Mouse (Mus musculus): ENCODE results near the gene Wdr95.
"Not testable (repeated sequence)": the region's sequence is repeated elsewhere in the genome, so short reads cannot be mapped to it uniquely, and the experiment has no call there.

Wdr95 gene

DNA sequence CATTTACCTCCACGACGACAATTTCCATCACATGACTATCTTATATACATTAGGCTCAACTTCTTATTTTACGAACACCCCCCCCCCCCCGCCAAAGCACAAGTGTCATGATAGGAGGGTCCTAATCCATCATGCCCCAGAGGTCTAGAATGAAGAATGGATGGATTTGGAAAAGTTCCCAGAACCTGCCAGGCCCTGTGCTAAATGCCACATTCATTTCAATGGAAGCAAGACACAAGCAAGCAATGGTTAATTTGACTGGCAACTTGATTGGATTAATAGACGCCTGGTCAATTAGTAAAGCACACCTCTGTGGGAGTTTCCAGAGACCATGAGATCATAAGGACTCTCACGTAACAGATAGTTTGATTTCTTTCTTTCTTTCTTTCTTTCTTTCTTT is 11.4 kb upstream of the Wdr95 start:
- DNase-seq (ENCODE audit: low spot score): no peak

DNA sequence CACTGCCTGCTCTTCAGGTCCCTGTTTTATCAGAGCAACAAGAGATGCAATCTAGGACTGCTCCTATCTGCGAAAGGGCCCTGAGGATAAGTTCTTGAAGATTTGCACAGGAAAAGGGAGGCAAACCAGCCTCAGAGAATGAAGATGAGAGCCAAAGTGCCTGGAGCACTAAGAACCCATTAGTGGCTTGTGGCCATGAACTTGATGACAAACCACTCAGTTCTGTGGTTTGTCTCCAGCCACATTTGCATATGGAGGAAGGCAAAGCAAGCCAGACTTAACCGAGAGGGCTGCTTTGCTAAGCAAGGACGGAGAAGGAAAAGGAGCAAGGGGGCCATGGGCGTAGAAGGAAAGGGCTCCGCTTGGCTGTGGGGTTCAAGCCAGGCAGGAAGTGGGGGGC is 7.7 kb upstream of the Wdr95 start:
- DNase-seq (ENCODE audit: low spot score): no peak

DNA sequence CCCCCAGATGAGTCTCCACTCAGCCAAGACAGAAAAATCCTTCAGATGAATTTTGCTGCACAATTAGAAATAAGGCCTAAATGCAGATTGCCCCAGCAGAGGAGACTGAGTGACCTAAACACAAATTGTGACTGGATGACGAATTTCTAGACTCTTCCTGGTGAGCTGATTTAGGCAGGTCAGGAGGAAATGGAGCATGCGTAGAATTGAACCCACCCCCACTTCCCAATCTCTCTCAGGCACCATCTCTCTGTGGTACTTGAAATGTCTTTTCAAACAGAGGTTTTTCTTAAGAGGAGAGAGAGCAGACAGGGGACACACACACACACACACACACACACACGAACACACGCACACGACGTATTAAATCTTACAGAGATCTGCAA is 4.6 kb upstream of the Wdr95 start:
- DNase-seq (ENCODE audit: low spot score): no peak

DNA sequence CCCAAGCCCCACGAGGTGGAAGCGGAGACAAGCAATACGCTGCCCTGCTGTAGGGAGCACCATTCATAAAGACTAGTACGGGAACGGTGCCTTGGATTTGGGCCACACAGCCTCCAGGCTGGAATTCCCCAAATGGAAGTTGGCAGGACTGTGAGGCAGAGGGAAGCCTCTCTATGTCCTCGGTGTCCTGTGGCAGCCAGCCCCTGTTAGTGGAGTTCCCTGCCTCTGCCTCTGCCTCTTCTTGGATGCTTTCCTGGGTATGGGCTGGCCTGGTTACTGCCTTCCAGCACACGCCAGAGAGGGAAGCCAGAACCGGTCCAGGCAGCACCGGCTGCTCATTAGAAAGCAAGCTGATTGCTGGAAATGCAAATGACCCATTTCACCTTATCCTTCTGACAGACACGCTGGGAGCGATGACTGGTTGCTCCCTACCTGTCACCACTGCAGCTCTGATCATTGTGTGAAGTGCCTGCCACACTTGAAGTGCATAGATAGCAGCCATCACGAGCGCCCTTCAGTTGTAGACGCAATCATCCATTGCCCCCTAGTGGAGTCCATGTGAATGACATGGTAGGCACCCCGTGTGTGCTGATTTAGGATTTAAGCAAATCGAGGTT is 4.1 kb upstream of the Wdr95 start:
- peak; percentile 44 for DNase-seq (ENCODE audit: low spot score)

DNA sequence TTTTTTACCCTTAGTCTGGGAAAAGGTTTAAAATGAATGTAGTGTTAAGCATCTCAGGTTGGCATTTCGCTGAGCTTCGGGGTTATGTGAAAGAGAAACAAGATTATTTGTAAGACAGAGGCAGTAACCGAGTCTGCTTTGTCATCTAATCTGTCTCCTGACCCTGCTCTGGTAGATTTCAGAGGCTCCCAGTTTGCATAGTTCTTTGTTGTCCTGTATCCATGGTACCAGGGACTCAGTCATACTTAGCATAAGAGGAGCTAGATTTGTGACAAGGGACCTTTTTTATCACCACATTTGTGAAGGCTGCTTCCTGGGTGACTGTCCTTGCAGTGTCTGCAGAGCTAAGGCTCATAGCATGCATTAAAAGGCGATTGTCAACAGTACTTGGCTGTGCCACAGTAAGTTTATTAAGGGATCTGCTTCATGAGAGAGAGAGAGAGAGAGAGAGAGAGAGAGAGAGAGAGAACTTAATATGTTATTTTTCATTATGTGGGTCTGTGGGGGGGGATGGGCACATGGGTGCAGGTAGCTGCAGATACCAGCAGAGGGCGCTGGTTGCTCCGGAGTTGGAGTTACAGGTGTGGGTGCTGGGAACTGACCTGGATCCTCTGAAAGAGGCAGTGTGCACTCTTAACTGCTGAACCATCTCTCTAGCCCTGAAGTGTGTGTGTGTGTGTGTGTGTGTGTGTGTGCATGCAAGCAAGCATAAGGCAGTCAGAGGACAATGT is 3.3 kb upstream of the Wdr95 start:
- DNase-seq (ENCODE audit: low spot score): no peak

DNA sequence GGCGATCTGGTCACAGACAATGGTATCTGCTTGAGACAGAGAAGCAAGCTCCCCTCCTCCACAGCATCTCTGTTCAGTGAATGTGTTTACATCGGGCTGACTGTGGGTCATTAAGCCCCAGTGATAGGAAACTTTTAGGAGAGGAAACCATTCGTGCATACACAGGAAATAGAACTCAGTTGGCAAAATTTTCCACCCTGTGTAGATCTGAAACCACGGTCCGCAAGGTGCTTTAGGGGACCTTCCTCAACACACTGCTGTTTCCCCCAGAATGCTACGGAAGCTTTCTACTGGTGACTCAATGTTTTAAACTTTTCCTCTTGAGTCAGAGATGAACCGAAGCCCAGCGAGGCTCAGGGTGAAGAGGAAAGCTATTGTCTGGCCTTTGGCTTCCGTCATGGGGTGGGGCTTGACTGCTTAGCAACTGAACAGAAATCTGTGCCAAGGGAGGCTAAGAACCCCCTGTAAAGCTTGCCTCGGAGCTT is 2.0 kb upstream of the Wdr95 start:
- DNase-seq (ENCODE audit: low spot score): peak; percentile 32

DNA sequence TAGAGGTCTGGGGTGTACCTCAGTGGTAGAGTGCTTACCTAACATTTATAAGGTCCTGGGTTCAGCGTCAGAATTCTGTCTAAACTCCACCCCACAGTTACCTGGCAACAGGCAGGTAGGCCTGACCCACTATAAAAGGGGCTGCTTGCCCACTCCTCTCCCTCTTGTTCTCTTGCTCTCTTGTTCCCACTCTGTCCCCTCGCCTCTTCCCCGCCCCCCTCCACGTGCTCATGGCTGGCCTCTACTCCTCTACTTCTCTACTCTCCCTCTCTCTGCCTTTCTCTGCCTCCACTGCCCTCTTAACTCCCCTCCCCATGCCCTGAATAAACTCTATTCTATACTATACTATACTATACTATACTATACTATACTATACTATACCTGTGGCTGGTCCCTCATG is 1.2 kb upstream of the Wdr95 start:
- DNase-seq (ENCODE audit: low spot score): not testable (repeated sequence)

DNA sequence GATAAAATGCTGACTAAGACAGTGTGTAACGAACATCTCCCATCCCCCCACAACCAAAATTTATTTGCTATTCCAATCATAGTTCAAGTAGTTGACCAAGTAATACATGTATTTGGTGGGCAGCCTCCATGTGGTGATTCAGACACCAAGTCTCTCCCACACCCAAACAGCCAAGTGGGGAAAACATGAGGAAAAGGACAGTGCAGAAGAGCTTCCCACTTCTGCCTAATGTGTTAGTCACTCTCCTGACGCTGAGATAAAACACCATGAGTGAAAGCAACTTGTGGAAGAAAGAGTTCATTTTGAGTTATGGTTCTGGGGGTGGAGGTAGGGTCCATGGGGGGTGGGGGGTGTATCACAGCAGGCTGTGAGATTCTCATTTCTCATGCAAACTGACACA is 5.4 kb downstream of the Wdr95 start:
- no peak for DNase-seq (ENCODE audit: low spot score)

DNA sequence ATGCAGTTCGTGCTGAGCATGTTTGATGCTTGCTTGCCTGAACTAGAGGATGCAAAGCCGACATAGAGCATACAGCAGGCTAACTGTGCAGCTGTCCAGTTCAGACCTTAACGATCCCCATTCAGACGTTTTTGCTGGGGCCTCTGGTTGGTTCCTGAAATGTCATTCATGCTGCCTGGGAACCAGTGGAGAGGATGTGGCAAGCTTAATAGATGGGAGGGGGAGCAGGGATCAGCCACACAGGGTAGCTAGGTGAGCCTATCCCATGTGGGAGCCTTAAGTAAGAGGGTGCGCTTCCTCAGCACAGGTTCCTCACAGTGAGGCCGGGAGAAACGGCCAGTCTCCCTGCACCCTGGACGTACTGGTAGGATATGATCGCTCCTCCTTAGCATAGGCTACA is 7.5 kb downstream of the Wdr95 start:
- DNase-seq (ENCODE audit: low spot score): no peak

DNA sequence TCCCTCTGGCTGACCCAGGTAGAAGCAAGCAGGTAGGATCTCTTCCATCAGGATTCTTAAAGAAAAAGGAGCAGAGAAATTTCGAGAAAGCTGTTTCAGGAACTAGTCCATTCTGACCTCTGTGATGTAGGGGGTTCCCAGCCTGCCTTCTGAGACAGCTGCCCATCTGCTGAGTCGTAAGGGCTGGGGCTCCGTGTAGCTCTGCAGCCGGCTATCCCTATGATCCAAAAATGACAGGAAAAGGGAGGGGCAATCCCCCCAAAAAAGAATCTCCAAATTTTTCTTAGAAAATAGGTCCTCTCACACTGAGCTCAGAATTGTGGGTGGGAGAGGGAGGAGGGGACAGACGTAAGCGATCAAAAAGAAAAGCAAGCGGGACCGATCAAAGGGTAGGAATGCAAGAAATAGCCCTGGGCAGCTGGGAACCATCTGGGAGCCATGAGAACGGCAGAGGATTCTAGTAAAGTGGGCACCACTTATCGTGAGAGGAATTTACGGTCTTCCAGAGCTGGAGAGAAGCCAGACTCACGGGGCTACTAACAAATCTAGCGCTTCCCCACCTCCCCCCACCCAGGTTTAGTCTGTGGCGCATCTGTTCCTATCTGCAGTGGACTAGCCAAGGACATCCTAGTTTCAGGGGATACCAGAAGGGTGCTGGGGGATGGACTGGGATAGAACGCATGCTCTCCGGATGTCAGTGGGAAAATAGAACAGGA is 9.5 kb downstream of the Wdr95 start:
- DNase-seq (ENCODE audit: low spot score): no peak

DNA sequence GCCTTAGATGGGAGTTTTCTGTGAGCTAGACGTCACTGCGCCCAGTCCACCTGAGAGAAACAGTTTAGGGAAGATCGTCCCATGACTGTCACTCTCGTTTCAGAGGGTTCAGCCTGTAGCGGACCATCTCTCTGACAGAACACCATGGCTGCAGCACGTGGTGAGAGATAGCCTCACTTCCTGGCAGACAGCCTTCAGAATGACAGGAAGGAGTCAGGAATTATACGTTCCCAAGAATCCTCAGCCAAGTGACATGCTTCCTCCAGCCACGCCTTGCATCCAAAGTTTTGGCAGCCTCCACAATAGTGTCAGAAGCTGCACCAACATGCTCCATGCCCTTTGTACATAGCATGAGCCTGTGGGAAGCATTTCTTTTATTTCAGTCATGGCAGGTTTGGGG is 10.1 kb downstream of the Wdr95 start:
- no peak for DNase-seq (ENCODE audit: low spot score)

DNA sequence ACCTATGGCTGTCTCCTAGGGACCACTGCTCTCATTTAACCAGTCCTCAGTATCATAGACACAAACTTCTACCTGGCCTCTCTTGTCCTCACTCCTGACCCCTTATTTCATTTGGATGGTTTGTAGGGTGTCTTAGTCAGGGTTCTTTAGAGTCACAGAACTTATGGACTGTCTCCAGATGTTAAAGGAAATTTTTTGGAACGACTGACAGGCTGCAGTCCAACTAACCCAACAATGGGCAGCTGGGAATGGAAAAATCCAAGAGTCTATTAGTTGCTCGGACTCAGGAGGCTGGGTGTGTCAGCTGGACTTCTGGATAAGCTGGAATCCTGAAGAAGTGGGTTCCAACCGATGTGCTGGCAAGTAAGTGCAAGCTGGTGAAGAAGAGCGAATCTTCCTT is 10.6 kb downstream of the Wdr95 start:
- DNase-seq (ENCODE audit: low spot score): no peak

DNA sequence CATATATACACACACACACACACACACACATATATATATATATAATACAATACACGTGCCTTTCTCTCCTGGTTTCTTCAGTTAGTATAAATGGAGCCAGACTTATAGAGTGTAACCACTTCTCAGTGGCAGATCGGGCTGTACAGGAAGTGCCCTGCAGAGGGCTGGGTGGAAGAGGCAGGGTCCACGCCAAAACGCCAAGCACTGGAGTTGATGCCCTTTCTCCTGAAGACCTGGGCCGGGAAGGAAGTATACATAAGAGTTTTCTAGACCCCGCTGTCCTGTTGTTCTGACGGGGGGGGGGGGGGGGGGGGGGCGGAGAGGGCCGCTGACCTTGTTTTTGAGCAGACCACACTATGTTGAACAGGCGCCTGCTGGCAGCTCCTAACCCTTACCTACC is 22.7 kb downstream of the Wdr95 start:
- no peak for DNase-seq (ENCODE audit: low spot score)

DNA sequence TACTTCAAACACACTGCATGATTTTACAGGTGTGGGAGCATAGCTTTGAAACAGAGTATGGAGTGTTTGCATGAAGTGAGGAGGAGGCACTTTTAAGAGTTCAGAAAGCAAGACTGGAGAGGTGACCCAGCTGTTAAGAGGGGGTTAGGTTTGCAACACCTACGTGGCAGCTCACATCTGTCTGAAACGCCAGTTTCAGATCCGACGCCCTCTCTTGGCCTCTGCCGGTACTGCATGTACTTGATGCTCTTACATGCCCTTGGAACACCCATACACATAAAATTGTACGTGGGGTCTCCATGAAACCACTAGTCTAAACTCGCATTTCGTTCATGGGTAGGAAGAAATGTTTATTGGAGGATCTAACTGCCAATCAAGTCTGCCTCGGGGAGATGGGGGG is 24.3 kb downstream of the Wdr95 start:
- DNase-seq (ENCODE audit: low spot score): no peak

DNA sequence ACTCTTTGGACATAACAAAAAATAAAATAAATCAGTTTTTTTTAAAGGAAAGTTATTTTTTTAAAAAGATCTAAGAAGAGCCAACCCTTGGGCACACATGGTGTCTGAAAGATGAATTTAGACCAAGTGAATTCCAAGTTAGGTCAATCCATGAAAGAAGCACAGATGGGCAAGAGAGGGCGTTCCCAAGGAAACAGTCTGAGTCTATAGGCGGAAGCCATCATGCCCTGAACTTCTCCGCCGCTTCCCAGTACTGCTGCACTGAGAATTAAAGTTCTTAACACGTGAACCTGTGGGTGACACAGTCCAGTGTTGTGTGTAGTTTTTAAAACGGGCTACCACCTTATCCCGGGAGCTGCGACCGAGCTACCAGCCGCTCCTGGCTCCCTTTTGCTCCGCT is 24.9 kb downstream of the Wdr95 start:
- no peak for DNase-seq (ENCODE audit: low spot score)

DNA sequence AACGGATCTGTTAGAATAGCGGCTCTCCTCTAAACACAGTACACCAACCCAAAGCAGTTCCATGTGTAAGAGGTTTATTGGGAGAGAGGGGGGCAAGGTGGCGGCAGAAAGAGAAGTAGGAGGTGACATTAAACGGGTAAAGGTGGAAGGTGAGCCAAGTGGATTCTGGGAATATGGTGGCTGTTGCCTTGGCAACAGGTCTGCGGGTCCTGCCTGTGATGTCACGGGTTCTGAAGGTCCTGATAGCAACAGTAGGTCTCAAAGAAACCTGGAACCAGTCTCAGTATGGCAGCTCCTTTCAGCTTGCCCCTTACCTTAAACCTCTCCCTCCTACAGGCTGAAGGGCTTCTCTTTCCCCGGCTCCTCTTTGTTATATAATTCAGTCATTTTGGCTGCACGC is 25.9 kb downstream of the Wdr95 start:
- DNase-seq (ENCODE audit: low spot score): no peak

DNA sequence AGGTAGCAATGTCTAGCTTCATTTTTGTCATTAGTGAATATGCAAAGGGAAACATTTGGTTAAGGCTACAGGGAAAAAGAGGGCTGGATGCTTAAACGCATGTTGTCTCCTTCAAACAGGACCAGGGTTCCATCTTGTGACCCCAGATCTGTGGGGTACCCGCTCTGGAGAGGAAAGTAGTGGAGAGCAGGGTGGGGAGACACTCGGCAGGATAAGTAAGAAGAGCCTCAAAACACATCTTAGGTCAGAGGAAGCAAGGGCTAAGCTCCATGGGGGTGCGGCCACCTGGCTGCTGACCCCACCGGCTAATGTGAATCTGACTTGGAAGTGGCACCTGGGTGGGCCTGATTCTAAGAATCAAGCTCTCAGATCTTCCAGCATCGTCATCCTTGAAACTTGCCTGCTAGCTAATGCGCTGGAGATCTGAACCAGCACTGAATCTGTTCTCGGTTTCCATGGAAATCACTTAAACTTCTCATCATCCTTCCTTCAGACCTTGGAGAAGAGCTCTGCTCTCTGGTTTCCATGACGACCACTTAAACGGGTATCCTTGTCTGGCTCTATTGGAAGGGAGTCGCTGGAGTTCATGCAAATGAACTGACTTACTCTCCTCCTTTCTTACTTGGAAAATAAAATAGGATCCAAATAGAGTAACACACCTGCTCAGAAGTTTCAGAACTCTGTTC is 32.6 kb downstream of the Wdr95 start:
- no peak for DNase-seq (ENCODE audit: low spot score)

DNA sequence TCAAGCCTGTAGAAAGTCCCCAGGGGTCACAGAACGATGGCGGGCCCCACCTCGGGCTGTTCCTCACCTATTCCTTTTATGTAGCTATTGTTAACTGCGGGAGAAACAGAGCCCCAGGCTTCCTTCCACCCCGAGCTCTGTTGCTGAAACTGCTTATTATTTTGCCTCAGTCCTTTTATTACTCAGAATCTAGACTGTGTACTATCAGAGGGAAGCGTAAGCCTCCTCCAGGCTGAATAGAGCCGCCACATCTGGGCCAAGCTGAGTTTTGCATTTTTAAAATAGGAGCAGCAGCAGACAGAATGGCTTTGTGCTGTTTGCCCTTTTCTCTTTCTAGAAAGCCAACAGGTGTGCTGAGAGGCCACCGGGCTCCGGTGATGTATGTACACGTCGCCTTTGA is 37.5 kb downstream of the Wdr95 start:
- no peak for DNase-seq (ENCODE audit: low spot score)

DNA sequence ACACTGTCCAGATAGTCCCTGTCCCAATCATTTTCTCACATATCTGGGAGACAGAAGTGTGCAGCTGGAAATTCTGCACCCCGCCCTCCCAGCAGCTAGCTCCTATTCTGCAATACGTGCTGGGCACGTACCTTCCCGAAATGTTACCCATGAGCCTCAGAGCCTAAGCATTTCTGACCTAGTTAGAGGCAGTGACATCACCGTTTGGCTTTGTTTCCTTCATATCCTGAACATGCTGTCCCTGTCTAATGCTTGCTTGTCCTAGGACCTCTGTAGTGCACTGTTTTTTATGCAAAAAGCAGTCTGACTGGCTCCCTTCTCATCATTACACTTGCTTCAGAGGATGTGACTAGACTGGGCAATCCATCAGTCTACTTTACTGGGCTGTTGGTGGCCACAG is 38.5 kb downstream of the Wdr95 start:
- no peak for DNase-seq (ENCODE audit: low spot score)

DNA sequence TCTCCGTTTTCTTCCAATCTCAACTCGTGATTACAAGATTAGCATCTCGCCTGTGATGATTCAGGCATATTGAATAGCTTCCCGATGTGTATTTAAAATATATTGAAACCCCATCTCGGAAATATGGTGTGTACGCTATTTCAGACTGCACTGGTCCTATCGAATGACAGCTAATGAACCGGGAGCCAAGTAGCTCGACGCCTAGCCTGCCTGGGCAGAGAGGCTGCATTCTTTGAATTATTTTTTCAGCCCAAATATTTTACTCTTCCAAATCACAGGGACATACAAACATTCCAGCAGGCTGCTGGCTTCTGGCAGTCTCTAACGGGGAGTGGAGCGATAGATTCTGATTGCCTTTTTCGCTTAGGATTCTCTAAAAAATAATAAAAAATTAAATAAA is 40.5 kb downstream of the Wdr95 start:
- DNase-seq (ENCODE audit: low spot score): no peak

DNA sequence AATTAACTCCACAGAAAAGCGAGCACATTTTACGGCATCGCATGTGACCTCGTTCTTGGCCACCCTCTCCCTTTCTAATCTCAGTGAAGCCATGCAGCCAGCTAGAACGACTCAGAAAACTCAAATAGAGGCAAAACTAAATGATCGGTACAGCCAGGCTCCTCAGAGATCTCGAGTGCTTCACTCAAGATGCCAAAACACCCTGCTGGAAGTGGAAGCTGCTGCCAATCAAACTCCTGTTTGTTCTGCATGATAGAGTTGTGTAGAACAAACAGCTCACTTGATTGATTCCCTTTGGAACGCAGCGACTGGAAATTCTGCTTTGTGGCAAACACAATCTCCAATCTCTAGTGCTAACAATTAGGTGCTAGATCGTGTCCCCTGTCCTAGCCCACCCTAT is 48.5 kb downstream of the Wdr95 start:
- no peak for DNase-seq (ENCODE audit: low spot score)

DNA sequence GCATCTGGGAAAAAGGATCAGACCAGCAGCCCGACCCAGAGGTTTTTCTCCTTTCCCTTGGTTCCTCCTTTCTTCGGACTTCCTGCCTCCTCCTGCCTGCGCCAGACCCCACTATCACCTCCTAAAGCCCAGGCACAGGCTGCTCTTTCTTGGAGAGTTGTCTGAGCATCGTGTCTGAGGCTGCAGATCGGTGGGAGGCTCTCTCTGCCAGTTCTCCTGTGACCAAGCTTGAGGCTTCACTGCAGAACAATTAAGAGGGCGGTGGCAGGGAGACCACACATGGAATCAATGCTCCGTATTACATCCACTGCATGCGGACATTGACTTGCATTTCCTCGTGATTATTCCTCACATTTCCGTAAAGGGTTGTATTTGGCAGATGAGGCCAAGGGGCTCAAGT is 49.0 kb downstream of the Wdr95 start:
- DNase-seq (ENCODE audit: low spot score): no peak
